Mouse (Mus musculus) regulatory T cell (primary cell): ENCODE results near the gene Gm17361.
"Not testable (repeated sequence)": the region's sequence is repeated elsewhere in the genome, so short reads cannot be mapped to it uniquely, and the experiment has no call there.

Experiments used
- in situ Hi-C: fragments of 300-600 bp; cut with MboI, MseI; formaldehyde crosslinking; loops from one replicate; pipeline ENCODE4 v1.15.1; 2025; ENCODE audit warnings: high pct_unique_total_duplicates

The Gm17361 gene

GRCm38 (mm10) chrX:125003863-125004262 lies at the start of gene Gm17361:
Gene Gm17361 (plus strand): TSS chrX:125004163.
- in situ Hi-C loops = not testable (repeated sequence)
